Mouse (Mus musculus) kidney, postnatal 25 days (tissue): Measurements from ENCODE around the gene Nr2f2.

Experiments
- DNase-seq, 2 experiments: peaks; one replicate each; pipeline ENCODE4 v3.0.0; 2021; ENCODE audit warnings: mixed read lengths in 2 of 2

Gene Nr2f2

GRCm38 (mm10) chr7:70331243-70332063 lies 35.1 kb downstream of the Nr2f2 start:
- DNase-seq = peak; percentile 83 to 90

GRCm38 (mm10) chr7:70330761-70331242 lies 35.7 kb downstream of the Nr2f2 start:
- DNase-seq = peak in 1 of 2 experiments; percentile 43

- DNase-seq = no peak
Observed at GRCm38 (mm10) chr7:70330207-70330562, 36.4 kb downstream of the Nr2f2 start.

GRCm38 (mm10) chr7:70329521-70330206 lies 36.9 kb downstream of the Nr2f2 start:
- no peak for DNase-seq

DNA sequence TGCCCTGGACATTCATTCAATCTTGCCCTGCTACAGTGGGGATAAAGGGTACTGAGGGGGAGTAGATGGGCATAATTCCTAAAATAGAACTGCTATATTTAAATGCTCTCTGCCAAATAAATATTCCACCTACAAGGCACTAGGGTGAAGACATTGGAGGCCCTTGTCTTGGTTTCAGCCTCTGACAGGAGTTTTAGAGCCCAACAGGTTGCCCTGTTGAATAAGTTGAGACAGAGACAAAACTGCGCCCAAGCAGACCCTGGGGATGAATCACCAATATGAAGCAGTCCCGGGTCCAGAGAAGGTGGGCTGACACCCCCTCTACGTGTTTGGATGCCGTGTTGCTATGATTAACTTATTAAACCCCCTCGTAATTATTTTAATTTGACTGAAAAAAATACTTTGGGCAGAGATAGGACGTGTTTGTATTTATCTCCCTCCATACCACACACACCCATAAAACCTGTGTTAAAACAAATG lies 37.5 kb downstream of the Nr2f2 start:
- DNase-seq = no peak

- no peak for DNase-seq
Observed at GRCm38 (mm10) chr7:70328206-70329036, 38.1 kb downstream of the Nr2f2 start.

DNA sequence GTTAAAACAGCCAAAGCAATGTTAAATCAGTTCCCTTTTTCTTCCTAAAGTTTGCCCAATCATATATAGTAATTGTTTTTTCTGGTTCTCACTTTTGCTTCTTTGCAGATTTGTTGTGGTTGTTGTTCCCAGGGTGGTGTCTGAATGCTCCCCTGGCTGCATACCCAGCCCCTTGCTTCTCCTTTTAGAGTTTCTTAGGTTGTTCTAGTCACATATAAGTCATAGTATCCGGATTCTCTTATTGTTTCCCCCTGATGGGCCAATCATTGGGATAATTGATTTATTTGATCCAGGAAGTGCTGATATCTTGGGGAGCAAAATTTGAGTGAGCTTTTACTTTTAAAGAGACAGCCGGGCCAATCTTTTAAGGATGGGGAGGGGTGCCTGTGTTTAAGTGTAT lies 39.3 kb downstream of the Nr2f2 start:
- no peak for DNase-seq

DNA sequence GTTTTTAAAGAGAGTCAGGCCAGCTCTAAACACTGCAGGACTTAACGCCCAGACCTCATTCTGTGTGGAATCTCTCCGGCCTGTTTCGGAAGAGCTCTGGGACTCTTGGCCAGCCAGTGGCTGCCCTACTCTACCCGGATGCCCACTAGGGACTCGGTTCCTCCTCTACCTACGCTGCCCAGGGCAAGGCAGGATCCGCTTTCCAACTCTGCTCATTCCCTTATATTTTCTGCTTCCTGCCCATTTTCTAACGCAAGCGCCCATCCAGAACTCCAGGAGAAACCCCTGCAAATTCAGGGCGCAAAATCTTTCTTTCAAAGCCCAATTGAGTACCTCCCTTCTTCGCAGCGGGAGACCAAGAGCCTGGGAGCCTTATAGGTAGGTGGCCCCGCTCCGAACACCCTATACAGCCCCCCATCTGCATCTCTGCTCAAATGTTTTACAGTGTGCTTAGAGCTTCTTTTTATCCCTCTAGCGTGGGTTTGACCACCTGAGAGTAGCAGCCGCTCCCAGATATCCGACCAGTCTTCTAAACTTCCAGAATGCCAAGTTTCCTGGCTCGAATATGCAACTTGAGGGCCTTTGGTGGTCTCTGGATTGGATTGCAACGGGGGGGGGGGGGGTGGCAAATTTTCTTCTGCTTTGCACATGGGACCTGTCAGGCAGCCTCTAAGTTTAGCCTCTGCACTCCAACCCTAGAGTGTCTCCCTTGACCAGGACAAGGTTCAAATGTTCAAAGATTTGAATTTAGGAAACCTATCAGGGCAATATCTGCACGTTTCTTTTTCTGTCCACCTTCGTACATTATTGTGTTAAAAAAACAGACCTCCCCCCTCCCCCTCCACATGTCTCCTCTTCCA lies 40.1 kb downstream of the Nr2f2 start:
- no peak for DNase-seq

DNA sequence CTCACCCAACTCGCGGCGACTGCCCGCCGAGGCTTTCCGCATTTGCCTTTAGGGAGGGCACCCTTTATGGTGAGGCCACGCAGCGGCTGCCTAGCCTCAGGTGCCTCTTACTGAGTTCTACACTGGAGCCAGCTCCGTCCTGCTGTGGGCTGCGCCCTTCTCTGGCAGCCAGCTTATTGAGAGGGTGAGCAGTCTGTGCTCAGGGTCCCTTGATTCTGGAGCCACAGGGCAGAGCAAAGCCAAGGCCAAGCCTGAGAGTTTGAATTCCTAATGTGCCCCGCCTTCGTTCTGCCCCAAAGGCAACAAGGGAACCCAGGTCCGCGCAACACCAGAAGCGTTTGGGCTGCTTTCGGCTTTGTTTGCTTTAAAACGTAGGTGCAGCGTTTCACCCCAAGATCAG lies 41.2 kb downstream of the Nr2f2 start:
- peak; percentile 23 to 41 for DNase-seq

DNA sequence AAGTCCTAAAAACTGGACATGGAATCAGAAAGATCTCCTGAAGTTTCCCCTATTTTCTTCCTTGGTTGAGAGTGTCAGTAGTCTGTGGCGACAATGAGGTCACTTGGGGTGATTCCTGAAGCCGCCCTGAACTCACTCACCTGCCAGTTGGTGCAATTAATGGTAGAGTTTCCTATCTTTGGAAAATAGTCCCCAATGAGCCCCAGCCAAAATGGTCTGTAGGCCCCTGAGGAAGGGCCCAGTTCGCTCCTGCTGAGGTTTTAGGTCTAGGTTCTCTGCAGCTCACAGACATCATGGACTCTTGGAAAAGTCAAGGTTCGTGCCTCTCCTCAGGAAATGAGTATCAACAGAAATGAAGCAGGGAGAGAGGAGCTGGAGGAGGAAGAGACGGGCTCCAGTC lies 42.0 kb downstream of the Nr2f2 start:
- no peak for DNase-seq

DNA sequence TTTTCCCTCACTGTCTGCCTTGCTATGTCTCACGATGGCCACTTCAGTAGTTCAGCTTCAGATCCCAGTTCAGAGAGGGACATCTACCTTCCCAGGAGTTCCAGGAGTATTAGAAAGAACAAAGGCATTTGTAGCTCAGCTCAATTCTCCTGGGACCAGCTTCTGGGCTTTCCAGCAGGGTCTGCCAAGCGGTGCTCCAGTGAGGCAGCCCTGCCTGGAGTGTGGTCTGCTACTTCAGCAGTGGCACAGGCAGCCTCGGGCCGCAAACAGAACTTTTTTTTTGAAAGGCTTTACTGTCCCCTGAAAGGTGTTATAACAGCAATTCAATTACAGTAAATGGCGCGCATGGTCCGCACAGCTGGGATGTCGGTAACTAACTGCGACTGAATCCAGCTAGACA lies 42.5 kb downstream of the Nr2f2 start:
- no peak for DNase-seq

GRCm38 (mm10) chr7:70305716-70306115 lies 60.8 kb downstream of the Nr2f2 start:
- DNase-seq = peak; percentile 18 to 49

- no peak for DNase-seq
Observed at GRCm38 (mm10) chr7:70304426-70304825, 62.1 kb downstream of the Nr2f2 start.
